In the genomic region with DNA sequence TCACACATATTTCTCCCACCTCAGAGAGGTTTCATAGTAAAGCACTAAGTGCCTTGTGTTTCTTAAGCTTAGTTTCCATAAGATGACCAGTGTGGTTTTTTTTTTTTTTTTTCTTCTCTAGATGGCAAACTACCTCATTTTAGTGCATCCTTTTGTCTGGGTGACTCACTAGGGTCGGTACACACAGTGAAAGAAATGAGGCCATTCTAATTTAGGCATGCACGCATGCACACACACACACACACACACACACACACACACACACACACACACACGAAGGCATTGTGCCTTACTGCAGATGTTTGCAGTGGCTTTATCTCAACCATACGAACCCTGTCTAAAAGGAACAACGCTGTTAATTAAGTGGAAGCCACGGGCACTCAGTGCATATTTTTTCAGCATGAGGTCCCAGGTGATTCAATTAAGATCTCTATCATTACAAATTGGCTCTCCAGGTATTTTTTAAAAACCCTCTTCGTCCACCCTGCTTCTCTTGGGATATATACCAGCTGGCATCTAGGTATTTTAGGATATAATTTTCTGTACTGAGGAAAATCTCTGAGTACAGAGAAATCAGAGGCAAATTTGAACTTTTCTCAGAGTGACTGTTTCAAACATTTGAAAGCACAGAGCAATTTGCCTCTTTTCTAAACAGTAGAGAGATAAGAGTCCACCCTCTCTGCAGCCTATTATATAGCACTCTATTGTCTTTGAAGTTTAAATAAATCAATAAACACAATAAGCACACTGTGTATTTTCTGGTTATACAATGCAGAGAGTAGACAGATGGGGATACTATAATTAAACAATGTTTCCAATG, we compare ENCODE assay signal across 9 mouse cellular contexts. TPM values are rescaled to one million over a fixed set of nuclear protein-coding genes. Genes with fewer than 3 reads are reported as not detected.
DNase-seq lines count a peak whose midpoint lies in the region; ATAC-seq lines count a peak whose summit lies in the region.
"Had no signal": no experiment of that assay in that cellular context is flagged by ENCODE, and none has a peak within 500 bp of the region (broad histone marks: within the 10 kb centered on the region; RNA-seq: fewer than 3 reads in every experiment).

No protein-coding gene starts in this region.

- peak; percentile 43 for ATAC-seq in neural tube, embryonic 13.5 days (ENCODE audit: low read depth)
- ATAC-seq in intestine, embryonic 15.5 days = no peak; the same call in 1 of the 2 replicates
- ATAC-seq in monocyte, adult 5-6 weeks (replicated peaks; ENCODE audit: insufficient number of reproducible peaks, low FRiP score, low TSS enrichment, poor library complexity, severe bottlenecking) = no peak
- no peak for ATAC-seq in inflammation-experienced regulatory T-cells, adult 6 months

- H3K36me3 ChIP-seq in neural tube, embryonic 13.5 days = no peaks in the 10 kb centered on the region
- H3K36me3 ChIP-seq in intestine, embryonic 15.5 days = no peaks in the 10 kb centered on the region

- DNase-seq in cerebellum, adult 9-10 months = peak; percentile 63
- no peak for DNase-seq in cerebellum, postnatal 4 days (ENCODE audit: low spot score in 2 of 2)
- no peak for DNase-seq in neural tube, embryonic 10.5 days (ENCODE audit: extremely low spot score, low spot score)
- no peak for DNase-seq in right cerebral cortex, postnatal 4 days
- DNase-seq: kidney, adult 9 months had no signal

- no peaks in the 10 kb centered on the region for H3K27me3 ChIP-seq in neural tube, embryonic 13.5 days
- H3K27me3 ChIP-seq in intestine, embryonic 15.5 days (replicated peaks) = no peaks in the 10 kb centered on the region

- H3K4me2 ChIP-seq in neural tube, embryonic 13.5 days = peak overlapping the region; percentile 9; the same call in 1 of the 2 replicates
- peak overlapping the region; percentile 40 for H3K4me2 ChIP-seq in intestine, embryonic 15.5 days (replicated peaks)

- no peaks in the 10 kb centered on the region for H3K9me3 ChIP-seq in neural tube, embryonic 13.5 days
- no peaks in the 10 kb centered on the region for H3K9me3 ChIP-seq in intestine, embryonic 15.5 days

- no peak overlapping the region for H3K9ac ChIP-seq in neural tube, embryonic 13.5 days
- no peak overlapping the region for H3K9ac ChIP-seq in intestine, embryonic 15.5 days

- no peak overlapping the region for H3K4me3 ChIP-seq in neural tube, embryonic 13.5 days
- H3K4me3 ChIP-seq in intestine, embryonic 15.5 days (replicated peaks) = no peak overlapping the region

- peaks cover 28% of the 10 kb centered on the region for H3K4me1 ChIP-seq in neural tube, embryonic 13.5 days (replicated peaks)
- H3K4me1 ChIP-seq in intestine, embryonic 15.5 days (replicated peaks) = peaks cover 6% of the 10 kb centered on the region; the same call in 1 of the 2 replicates

- 35% methylated on average over 7 of the region's 7 CpGs for WGBS in neural tube, embryonic 13.5 days
- 29% methylated on average over 7 of the region's 7 CpGs for WGBS in intestine, embryonic 15.5 days

- peak overlapping the region; percentile 71 for H3K27ac ChIP-seq in neural tube, embryonic 13.5 days (replicated peaks)
- H3K27ac ChIP-seq in intestine, embryonic 15.5 days = no peak overlapping the region

RNA-seq across cellular contexts. Expression of a gene that starts 44.4 kb away (rescaled TPM):
- polyA plus RNA-seq in neural tube, embryonic 13.5 days (2015; fragmentation: Nextera tagmentation; extraction: Ambion mirVana) = 24.2 and 27.8 TPM in 2 replicates
- 15.3 and 16.0 TPM in 2 replicates for polyA plus RNA-seq in intestine, embryonic 15.5 days (2015; fragmentation: Nextera tagmentation; extraction: Ambion mirVana)
- total RNA-seq in monocyte, adult 5-6 weeks (2017) = 67.6 to 151 TPM (median 147 TPM) in 3 replicates
- polyA plus RNA-seq in inflammation-experienced regulatory T-cells, adult 6 months (2017; shearing (Covaris generic)) = 10 to 100 TPM; 13.2 to 26.8 (median 14.3) TPM
